Mouse (Mus musculus): Measurements from ENCODE around the gene Ormdl3. TPM values are rescaled to one million over a fixed set of nuclear protein-coding genes. Genes with fewer than 3 reads are reported as not detected.

The Ormdl3 gene
- polyA plus RNA-seq, 1 experiment from 2014 or later = 87.1 TPM

DNA sequence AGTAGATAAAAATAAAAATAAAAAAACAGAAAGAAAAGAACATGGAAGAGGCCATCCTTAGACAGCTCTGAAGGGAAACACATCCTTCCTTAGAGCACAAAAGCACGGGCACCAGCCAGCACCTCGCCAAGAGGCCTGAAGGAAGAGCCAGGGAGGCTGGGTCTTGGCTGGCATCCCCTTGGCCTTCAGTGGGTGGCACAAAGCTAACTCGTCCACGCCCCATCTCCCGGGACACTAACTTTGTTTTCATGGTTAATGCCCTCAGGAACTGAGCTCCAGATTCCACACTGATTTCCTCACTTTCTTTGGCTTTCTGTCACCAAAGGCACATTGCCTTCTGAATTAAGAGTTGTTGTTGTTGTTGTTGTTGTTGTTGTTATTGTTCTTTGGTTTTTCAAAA, 9.4 kb downstream of the Ormdl3 start:
- Histone ChIP-seq H3K36me3 (peaks cover 31% of the 10 kb centered on the region), H3K27ac (no peak overlapping the region), H3K4me3 (no peak overlapping the region), H3K4me2 (no peak overlapping the region), H3K27me3 (no peaks in the 10 kb centered on the region), H3K9me3 (no peaks in the 10 kb centered on the region), H3K9ac (no peak overlapping the region), H3K4me1 (no peaks in the 10 kb centered on the region)
- ATAC-seq (ENCODE audit: insufficient number of reproducible peaks, low FRiP score, low TSS enrichment, low read depth) = no peak
- 77% methylated on average over 5 of the region's 5 CpGs for WGBS

DNA sequence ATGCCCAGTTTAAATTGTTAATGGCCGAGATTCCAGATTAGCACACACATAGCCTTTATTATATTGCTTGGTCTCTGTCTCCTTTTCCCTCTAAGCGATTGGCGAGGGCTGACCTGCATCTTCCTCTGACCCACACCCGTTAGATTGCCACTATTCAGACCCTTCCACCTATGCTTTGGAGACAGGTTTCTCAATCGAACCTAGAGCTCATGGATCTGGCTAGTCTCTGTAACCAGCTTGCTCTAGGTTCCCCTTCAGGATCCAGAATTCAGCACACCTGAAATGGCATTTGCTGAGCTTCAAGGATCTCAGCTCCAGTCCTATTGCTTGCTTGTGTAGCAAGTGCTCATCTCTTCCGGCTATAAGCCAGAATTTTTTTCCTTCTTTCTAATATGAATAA, 17.7 kb downstream of the Ormdl3 start:
- WGBS = 71% methylated on average over 6 of the region's 6 CpGs
- no peak overlapping the region for H3K4me2 ChIP-seq
- no peaks in the 10 kb centered on the region for H3K27me3 ChIP-seq
- H3K4me1 ChIP-seq = no peaks in the 10 kb centered on the region
- H3K27ac ChIP-seq = no peak overlapping the region
- no peaks in the 10 kb centered on the region for H3K36me3 ChIP-seq
- H3K9me3 ChIP-seq = no peaks in the 10 kb centered on the region
- H3K4me3 ChIP-seq = no peak overlapping the region
- ATAC-seq (ENCODE audit: insufficient number of reproducible peaks, low FRiP score, low TSS enrichment, low read depth) = no peak
- H3K9ac ChIP-seq = no peak overlapping the region

- H3K4me3 ChIP-seq = no peak overlapping the region
- H3K27me3 ChIP-seq = no peaks in the 10 kb centered on the region
- no peak for ATAC-seq (ENCODE audit: insufficient number of reproducible peaks, low FRiP score, low TSS enrichment, low read depth)
- no peaks in the 10 kb centered on the region for H3K9me3 ChIP-seq
- 78% methylated on average over 8 of the region's 8 CpGs for WGBS
- H3K4me2 ChIP-seq = no peak overlapping the region
- no peaks in the 10 kb centered on the region for H3K36me3 ChIP-seq
- H3K4me1 ChIP-seq = no peaks in the 10 kb centered on the region
- no peak overlapping the region for H3K27ac ChIP-seq
- H3K9ac ChIP-seq = no peak overlapping the region
Measured at GRCm38 (mm10) chr11:98568326-98568725, 18.8 kb downstream of the Ormdl3 start.

DNA sequence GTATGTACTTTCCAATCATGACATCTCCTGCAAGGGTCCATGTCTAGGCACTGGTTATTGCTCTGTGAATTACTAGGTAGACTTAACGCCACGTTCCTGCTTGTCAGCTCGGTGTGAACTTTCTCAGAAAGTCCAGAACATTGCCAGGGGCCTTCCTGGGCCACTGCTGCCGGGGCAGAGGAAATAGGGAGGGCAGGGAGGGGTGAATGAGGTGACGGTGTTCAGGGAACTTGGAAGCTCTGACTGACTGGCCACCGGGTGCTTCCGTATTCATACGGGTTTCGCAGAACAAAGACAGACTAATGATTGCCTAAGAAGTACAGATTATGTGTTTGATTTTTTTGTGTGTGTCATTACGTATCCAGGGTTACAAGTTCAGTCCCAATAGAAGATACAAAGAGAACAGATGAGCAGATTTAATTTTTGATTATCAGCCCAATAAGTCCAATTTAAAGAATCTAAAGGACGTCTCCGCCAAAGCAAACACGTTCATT, 23.2 kb downstream of the Ormdl3 start:
- 61% methylated on average over 13 of the region's 13 CpGs for WGBS
- Histone ChIP-seq H3K36me3 (no peaks in the 10 kb centered on the region), H3K9me3 (no peaks in the 10 kb centered on the region), H3K9ac (no peak overlapping the region), H3K27ac (no peak overlapping the region), H3K4me2 (no peak overlapping the region), H3K27me3 (no peaks in the 10 kb centered on the region), H3K4me3 (no peak overlapping the region), H3K4me1 (no peaks in the 10 kb centered on the region)
- no peak for ATAC-seq (ENCODE audit: insufficient number of reproducible peaks, low FRiP score, low TSS enrichment, low read depth)

DNA sequence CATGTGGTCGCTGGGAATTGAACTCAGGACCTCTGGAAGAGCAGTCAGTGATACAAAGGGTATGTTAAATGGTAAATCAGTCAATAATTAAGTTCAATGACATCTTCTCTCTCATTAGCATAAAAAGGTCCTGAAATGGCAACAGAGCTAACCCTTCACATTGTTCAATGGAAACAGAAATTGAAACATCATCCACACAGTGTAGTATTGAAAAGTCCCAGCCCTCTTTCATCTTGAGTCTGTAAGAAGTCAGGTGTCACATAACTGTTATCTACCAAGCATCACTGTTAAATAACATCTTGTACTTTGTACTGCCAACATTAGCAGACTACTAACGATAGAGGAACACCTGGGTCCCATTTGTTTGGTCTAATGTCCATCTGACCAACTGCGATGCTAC, 24.1 kb downstream of the Ormdl3 start:
- ATAC-seq (ENCODE audit: insufficient number of reproducible peaks, low FRiP score, low TSS enrichment, low read depth) = no peak
- Histone ChIP-seq H3K27ac (no peak overlapping the region), H3K27me3 (0 out of 2 replicates have a peak, but pooled peaks cover 2% of the 10 kb centered on the region), H3K4me3 (no peak overlapping the region), H3K4me2 (no peak overlapping the region), H3K9me3 (no peaks in the 10 kb centered on the region), H3K4me1 (no peaks in the 10 kb centered on the region), H3K36me3 (no peaks in the 10 kb centered on the region), H3K9ac (no peak overlapping the region)
- 82% methylated on average over 3 of the region's 3 CpGs for WGBS

GRCm38 (mm10) chr11:98560942-98561341, 26.2 kb downstream of the Ormdl3 start:
- no peak overlapping the region for H3K4me2 ChIP-seq
- H3K4me1 ChIP-seq = no peaks in the 10 kb centered on the region
- no peak overlapping the region for H3K27ac ChIP-seq
- no peak for ATAC-seq (ENCODE audit: insufficient number of reproducible peaks, low FRiP score, low TSS enrichment, low read depth)
- H3K27me3 ChIP-seq = 0 out of 2 replicates have a peak, but pooled peaks cover 3% of the 10 kb centered on the region
- no peaks in the 10 kb centered on the region for H3K36me3 ChIP-seq
- 12% methylated on average over 7 of the region's 7 CpGs for WGBS
- H3K9ac ChIP-seq = no peak overlapping the region
- no peak overlapping the region for H3K4me3 ChIP-seq
- no peaks in the 10 kb centered on the region for H3K9me3 ChIP-seq

DNA sequence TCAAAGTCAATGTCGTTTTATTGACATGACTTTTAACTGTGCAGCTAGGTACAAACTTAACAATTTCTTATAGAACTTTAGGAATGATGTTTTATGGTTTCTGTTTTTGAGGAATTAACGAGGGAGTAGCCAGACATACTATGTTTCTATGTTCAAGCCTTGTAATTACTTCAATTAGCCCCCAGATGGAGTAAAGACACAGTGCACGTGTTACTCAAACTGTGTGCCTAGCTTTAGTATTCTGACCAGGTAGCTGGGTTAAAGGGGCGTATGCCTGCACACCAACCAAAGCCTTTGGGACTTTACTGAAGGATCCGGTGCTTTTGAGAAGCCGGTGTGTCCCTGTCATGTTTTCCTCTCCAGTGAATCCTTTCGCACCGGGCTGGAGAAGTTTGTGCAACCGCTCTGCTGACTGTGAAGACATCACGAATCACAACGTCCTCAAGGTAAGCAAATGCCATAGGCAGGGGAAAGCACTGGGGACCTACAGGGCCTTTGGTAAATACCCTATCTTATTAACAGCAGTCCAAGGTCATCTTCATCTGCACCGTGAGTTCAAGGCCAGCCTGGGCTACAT, 32.0 kb downstream of the Ormdl3 start:
- WGBS = 64% methylated on average over 12 of the region's 12 CpGs
- H3K9me3 ChIP-seq = no peaks in the 10 kb centered on the region
- no peak for ATAC-seq (ENCODE audit: insufficient number of reproducible peaks, low FRiP score, low TSS enrichment, low read depth)

DNA sequence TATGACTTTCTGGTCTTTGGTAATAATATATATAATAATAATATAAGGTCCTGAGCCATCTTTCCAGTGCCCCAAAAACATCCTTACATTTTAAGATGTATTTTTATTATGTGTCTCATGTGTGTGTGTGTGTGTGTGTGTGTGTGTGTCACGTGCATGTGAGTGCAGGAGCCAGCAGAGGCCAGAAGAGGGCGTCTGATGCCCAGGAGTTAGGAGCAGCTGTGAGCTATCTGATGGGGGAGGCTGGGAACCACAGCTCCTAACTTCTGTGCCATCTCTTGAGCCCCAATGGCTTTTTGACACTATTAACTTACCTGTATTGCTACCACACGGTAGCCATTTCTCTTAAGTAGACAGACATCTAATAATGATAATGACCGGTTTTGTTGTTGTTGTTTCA, 33.2 kb downstream of the Ormdl3 start:
- no peaks in the 10 kb centered on the region for H3K36me3 ChIP-seq
- peaks cover 16% of the 10 kb centered on the region for H3K27me3 ChIP-seq
- no peak overlapping the region for H3K4me3 ChIP-seq
- H3K4me1 ChIP-seq = peaks cover 10% of the 10 kb centered on the region; the same call in 1 of the 2 replicates
- 82% methylated on average over 4 of the region's 4 CpGs for whole genome bisulfite sequencing
- H3K9me3 ChIP-seq = no peaks in the 10 kb centered on the region
- H3K4me2 ChIP-seq = no peak overlapping the region
- no peak overlapping the region for H3K27ac ChIP-seq
- H3K9ac ChIP-seq = no peak overlapping the region
- ATAC-seq (ENCODE audit: insufficient number of reproducible peaks, low FRiP score, low TSS enrichment, low read depth) = no peak

More for the DNA sequence above, 32.0 kb downstream of the Ormdl3 start:
- no peak overlapping the region for H3K27ac ChIP-seq
- peaks cover 10% of the 10 kb centered on the region; the same call in 1 of the 2 replicates for H3K4me1 ChIP-seq
- no peak overlapping the region for H3K4me2 ChIP-seq
- no peak overlapping the region for H3K4me3 ChIP-seq
- H3K9ac ChIP-seq = no peak overlapping the region
- H3K27me3 ChIP-seq = peaks cover 6% of the 10 kb centered on the region
- no peaks in the 10 kb centered on the region for H3K36me3 ChIP-seq

GRCm38 (mm10) chr11:98550975-98551828, 36.0 kb downstream of the Ormdl3 start, which contains the start of gene Zpbp2:
Zpbp2 (plus strand) TSS chr11:98551097.
- Histone ChIP-seq H3K36me3 (no peaks in the 10 kb centered on the region), H3K9me3 (no peaks in the 10 kb centered on the region), H3K27me3 (peaks cover 38% of the 10 kb centered on the region), H3K4me2 (peak within 1 kb of the TSS; percentile 77), H3K9ac (peak within 1 kb of the TSS; percentile 37; the same call in 1 of the 2 replicates), H3K4me1 (peaks cover 10% of the 10 kb centered on the region; the same call in 1 of the 2 replicates), H3K4me3 (peak within 1 kb of the TSS; percentile 79), H3K27ac (peak within 1 kb of the TSS; percentile 79)
- ATAC-seq (ENCODE audit: insufficient number of reproducible peaks, low FRiP score, low TSS enrichment, low read depth) = peak; percentile 96
- under 1% methylated on average over 49 of the region's 51 CpGs for WGBS

- no peaks in the 10 kb centered on the region for H3K9me3 ChIP-seq
- no peaks in the 10 kb centered on the region for H3K36me3 ChIP-seq
- H3K4me1 ChIP-seq = peaks cover 15% of the 10 kb centered on the region
- no peak overlapping the region for H3K27ac ChIP-seq
- 0 out of 2 replicates have a peak overlapping the region, but pooled peaks have one; percentile 37 for H3K9ac ChIP-seq
- H3K4me3 ChIP-seq = peak overlapping the region; percentile 79
- H3K27me3 ChIP-seq = peaks cover 45% of the 10 kb centered on the region
- 19% methylated on average over 20 of the region's 20 CpGs for WGBS
- peak overlapping the region; percentile 77 for H3K4me2 ChIP-seq
- ATAC-seq (ENCODE audit: insufficient number of reproducible peaks, low FRiP score, low TSS enrichment, low read depth) = no peak
Measured at GRCm38 (mm10) chr11:98550311-98550974, 36.7 kb downstream of the Ormdl3 start.

- Histone ChIP-seq H3K9ac (no peak overlapping the region), H3K36me3 (no peaks in the 10 kb centered on the region), H3K4me1 (peaks cover 18% of the 10 kb centered on the region), H3K9me3 (no peaks in the 10 kb centered on the region), H3K4me2 (no peak overlapping the region), H3K27ac (no peak overlapping the region), H3K4me3 (no peak overlapping the region), H3K27me3 (peaks cover 53% of the 10 kb centered on the region)
- WGBS = 70% methylated on average over 4 of the region's 4 CpGs
- no peak for ATAC-seq (ENCODE audit: insufficient number of reproducible peaks, low FRiP score, low TSS enrichment, low read depth)
Measured at GRCm38 (mm10) chr11:98549363-98549762, 37.8 kb downstream of the Ormdl3 start.

Measured in limb, embryonic 15.5 days (tissue).